Mouse (Mus musculus) forebrain, postnatal 0 days (tissue): ENCODE data around the gene D2hgdh. TPM values are rescaled to one million over a fixed set of nuclear protein-coding genes. Genes with fewer than 3 reads are reported as not detected.

Experiments
- ATAC-seq: fragments of 200-750 bp; cut with Nextera tagmentation; 2 replicates; pipeline ENCODE4 v1.8.0; 2017; ENCODE audit warnings: mild to moderate bottlenecking, moderate library complexity
- DNase-seq: peaks from one replicate; pipeline ENCODE4 v3.0.0-alpha.2; 2015
- H3K27ac ChIP-seq: fragments of 300-500 bp; sonication (generic); 2 replicates; pipeline ENCODE4 v1.5.1; 2014; ENCODE audit warnings: low read depth, mild to moderate bottlenecking, antibody characterized with exemption, low read length, moderate library complexity, mixed read lengths
- H3K27me3 ChIP-seq: fragments of 300-500 bp; sonication (generic); 2 replicates; pipeline ENCODE4 v1.6.1; 2014; ENCODE audit warnings: mild to moderate bottlenecking, low read length, mixed read lengths; ENCODE audit not compliant: insufficient read depth
- H3K36me3 ChIP-seq: fragments of 300-500 bp; sonication (generic); 2 replicates; pipeline ENCODE4 v1.6.1; 2014; ENCODE audit warnings: mild to moderate bottlenecking, moderate library complexity; ENCODE audit not compliant: insufficient read depth
- H3K4me1 ChIP-seq: fragments of 300-500 bp; sonication (generic); 2 replicates; pipeline ENCODE4 v1.6.1; 2014; ENCODE audit warnings: antibody characterized with exemption; ENCODE audit not compliant: insufficient read depth
- H3K4me2 ChIP-seq: fragments of 300-500 bp; sonication (generic); 2 replicates; pipeline ENCODE4 v1.6.1; 2014; ENCODE audit warnings: low read depth, mild to moderate bottlenecking, moderate library complexity
- H3K4me3 ChIP-seq: fragments of 300-500 bp; sonication (generic); 2 replicates; pipeline ENCODE4 v1.5.1; 2014; ENCODE audit warnings: low read depth, low read length, mixed read lengths
- H3K9ac ChIP-seq: fragments of 300-500 bp; sonication (generic); 2 replicates; pipeline ENCODE4 v1.6.1; 2014; ENCODE audit warnings: mild to moderate bottlenecking
- H3K9me3 ChIP-seq: fragments of 300-500 bp; sonication (generic); 2 replicates; pipeline ENCODE4 v1.6.1; 2016; ENCODE audit warnings: low read length
- CTCF ChIP-seq: sonication (generic); IDR thresholded peaks from 2 replicates; pipeline ENCODE4 v1.5.1; 2016; ENCODE audit warnings: antibody characterized with exemption, control low read depth, low read depth
- WGBS: fragments of 180-500 bp; shearing (Covaris S2); extraction: QIAGEN DNeasy Blood & Tissue Kit; methylation state at CpG from one replicate; pipeline ENCODE4 v1.1.7; 2014; 5-methylcytosine and 5-hydroxymethylcytosine counted together
- polyA plus RNA-seq: library from polyadenylated mRNA; unstranded; fragments of >200 nt; fragmentation: Nextera tagmentation; extraction: Ambion mirVana; gene quantifications from 2 replicates; pipeline ENCODE4 v1.2.1, GENCODE M21; 2015
- total RNA-seq: library from RNA; depleted of rRNA; stranded (reverse); fragments of >200 nt; gene quantifications from 2 replicates; pipeline ENCODE4 v1.2.3, GENCODE M21; 2014; rRNA removed

The D2hgdh gene
- 13.4 and 13.5 TPM in 2 replicates for total RNA-seq
- 7.4 and 11.2 TPM in 2 replicates for polyA plus RNA-seq

GRCm38 (mm10) chr1:93824609-93825008 is at the start of gene D2hgdh:
TSS of gene D2hgdh (plus strand) at chr1:93824909.
- Histone ChIP-seq H3K36me3 (peaks cover 17% of the 10 kb centered on the region), H3K9me3 (no peaks in the 10 kb centered on the region), H3K9ac (peak within 1 kb of the TSS; percentile 75), H3K27ac (peak within 1 kb of the TSS; percentile 97), H3K4me3 (peak within 1 kb of the TSS; percentile 59), H3K4me1 (peaks cover 13% of the 10 kb centered on the region; the same call in 1 of the 2 replicates), H3K27me3 (no peaks in the 10 kb centered on the region), H3K4me2 (peak within 1 kb of the TSS; percentile 86)
- 4% methylated on average over 10 of the region's 10 CpGs for WGBS
- DNase-seq = no peak
- ATAC-seq = peak; percentile 3
- TF ChIP-seq CTCF = no peak

- Histone ChIP-seq H3K27ac (no peak overlapping the region), H3K36me3 (peaks cover 53% of the 10 kb centered on the region), H3K9ac (no peak overlapping the region), H3K4me2 (no peak overlapping the region), H3K9me3 (no peaks in the 10 kb centered on the region), H3K27me3 (no peaks in the 10 kb centered on the region), H3K4me3 (no peak overlapping the region), H3K4me1 (no peaks in the 10 kb centered on the region)
- ATAC-seq (no peak), DNase-seq (no peak)
- no peak for TF ChIP-seq CTCF
- 87% methylated on average over 5 of the region's 5 CpGs for WGBS
These were observed 48.0 kb upstream of the D2hgdh start for GRCm38 (mm10) chr1:93776686-93777085.

DNA sequence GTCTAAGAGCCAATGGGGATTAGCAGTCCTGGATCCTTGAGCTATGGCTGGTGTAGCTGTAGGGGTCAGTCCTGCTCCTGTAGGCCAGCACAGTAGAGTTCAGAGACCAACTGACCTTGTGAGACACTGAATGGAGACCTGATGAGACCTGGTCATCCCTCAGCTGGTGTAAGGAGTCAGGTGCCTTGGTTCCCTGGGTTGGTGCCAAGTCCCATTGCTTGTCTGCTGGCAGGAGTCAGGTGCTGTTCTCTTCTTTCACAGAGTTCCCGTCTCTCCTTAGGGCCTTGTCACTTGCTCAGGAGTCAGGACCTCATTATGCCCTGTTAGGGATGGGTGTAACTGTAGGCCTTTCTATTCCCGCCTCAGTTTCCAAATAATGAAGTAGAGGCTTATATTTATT is 37.8 kb upstream of the D2hgdh start:
- Histone ChIP-seq H3K4me3 (no peak overlapping the region), H3K27ac (no peak overlapping the region), H3K36me3 (peaks cover 82% of the 10 kb centered on the region), H3K4me1 (no peaks in the 10 kb centered on the region), H3K27me3 (no peaks in the 10 kb centered on the region), H3K9me3 (no peaks in the 10 kb centered on the region), H3K9ac (no peak overlapping the region), H3K4me2 (no peak overlapping the region)
- DNase-seq (no peak), ATAC-seq (no peak)
- no peak for TF ChIP-seq CTCF
- 85% methylated on average over 2 of the region's 2 CpGs for WGBS

DNA sequence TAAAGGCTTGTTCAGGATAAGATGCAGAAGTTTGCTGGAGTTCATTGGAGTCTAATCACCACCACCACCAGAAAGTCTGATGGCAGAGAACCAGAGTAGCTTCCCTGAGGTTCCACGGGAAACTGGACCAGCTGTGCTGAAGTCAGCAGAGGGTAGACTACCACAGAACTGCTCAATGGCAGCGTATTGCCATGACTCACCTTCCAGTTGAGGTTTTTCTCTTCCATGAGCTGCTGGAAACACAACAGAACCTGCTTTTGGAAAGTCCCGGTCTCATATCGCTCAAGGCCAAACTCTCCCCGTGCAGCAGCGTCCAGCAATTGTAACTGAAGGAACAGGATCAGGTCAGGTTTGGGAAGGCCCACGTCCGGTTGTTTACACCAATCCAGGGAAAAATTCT is 30.2 kb upstream of the D2hgdh start:
- H3K9me3 ChIP-seq = no peaks in the 10 kb centered on the region
- peaks cover 70% of the 10 kb centered on the region for H3K36me3 ChIP-seq
- no peak overlapping the region for H3K27ac ChIP-seq
- no peaks in the 10 kb centered on the region for H3K27me3 ChIP-seq
- DNase-seq = no peak
- 96% methylated on average over 8 of the region's 8 CpGs for WGBS
- TF ChIP-seq CTCF = no peak
- H3K9ac ChIP-seq = no peak overlapping the region
- H3K4me2 ChIP-seq = no peak overlapping the region
- H3K4me1 ChIP-seq = no peaks in the 10 kb centered on the region
- H3K4me3 ChIP-seq = no peak overlapping the region
- ATAC-seq = no peak

DNA sequence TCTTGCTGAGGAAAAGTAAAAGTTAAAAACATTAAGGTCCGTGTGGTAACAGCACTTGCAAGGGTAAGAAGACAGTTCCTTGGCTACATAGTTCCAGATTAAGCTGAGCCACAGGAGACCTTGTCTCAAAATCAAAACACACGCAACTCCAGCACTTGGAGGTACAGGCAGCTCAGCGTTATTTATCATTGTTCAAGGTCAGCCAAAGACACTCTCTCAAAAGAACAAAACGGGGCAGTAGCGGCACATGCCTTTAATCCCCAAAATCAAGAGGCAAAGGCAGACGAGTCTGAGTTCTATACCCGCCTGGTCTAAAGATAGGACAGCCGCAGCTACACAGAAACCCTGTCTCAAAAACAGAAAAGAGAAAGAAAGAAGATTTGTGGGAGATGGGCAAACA is 28.8 kb upstream of the D2hgdh start:
- Histone ChIP-seq H3K4me3 (no peak overlapping the region), H3K27ac (no peak overlapping the region), H3K4me2 (no peak overlapping the region), H3K27me3 (no peaks in the 10 kb centered on the region), H3K9ac (no peak overlapping the region), H3K36me3 (peaks cover 58% of the 10 kb centered on the region), H3K9me3 (no peaks in the 10 kb centered on the region), H3K4me1 (no peaks in the 10 kb centered on the region)
- 78% methylated on average over 8 of the region's 8 CpGs for WGBS
- no peak for DNase-seq
- TF ChIP-seq CTCF = no peak
- no peak for ATAC-seq

DNA sequence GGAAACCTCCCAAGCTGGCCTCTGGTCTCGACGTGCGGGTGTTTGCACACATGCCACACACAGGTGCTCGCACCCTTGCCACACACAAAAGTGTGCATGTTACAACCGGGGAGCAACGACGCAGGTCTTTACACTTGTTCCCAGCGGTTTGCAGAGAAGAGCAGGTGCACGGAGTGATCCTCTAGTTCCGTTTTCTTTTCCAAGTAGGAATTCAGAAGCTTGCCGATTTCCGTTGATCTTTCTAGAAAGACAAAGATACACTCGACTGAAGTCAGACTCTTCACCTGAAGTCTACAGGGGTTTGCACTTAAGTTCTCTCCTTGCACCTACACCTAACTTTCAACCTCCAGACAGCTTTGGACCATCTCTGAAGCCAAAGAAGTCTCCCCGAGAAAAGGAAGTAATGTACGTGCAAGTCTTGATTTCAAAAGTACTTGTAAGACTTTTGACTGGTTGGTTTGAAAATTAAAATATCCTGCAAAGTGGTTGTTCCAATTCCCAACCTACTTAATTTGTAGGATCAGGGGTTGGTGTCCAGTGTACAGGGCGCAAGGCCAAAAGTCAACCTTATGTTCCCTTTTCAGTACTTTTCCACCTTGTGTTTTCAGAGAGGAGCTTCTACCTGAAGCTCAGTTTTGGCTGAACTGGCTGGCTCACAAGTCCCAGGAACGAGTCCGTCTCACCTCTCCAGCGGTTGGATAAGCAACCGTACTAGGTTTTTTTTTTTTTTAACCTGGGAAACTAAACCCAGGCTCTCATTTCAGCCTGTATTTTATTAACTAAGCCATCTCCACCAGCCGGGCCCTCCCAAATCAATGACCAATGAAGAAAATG is 23.8 kb upstream of the D2hgdh start:
- DNase-seq = no peak
- H3K9me3 ChIP-seq = no peaks in the 10 kb centered on the region
- no peaks in the 10 kb centered on the region for H3K27me3 ChIP-seq
- peak overlapping the region; percentile 57 for H3K9ac ChIP-seq
- H3K4me3 ChIP-seq = peak overlapping the region; percentile 61
- peak overlapping the region; percentile 60 for H3K4me2 ChIP-seq
- ATAC-seq = no peak
- WGBS = 77% methylated on average over 21 of the region's 21 CpGs
- H3K36me3 ChIP-seq = peaks cover 15% of the 10 kb centered on the region
- TF ChIP-seq CTCF = no peak
- H3K4me1 ChIP-seq = peaks cover 7% of the 10 kb centered on the region; the same call in 1 of the 2 replicates
- peak overlapping the region; percentile 68; the same call in 1 of the 2 replicates for H3K27ac ChIP-seq

GRCm38 (mm10) chr1:93801741-93802238 is 22.9 kb upstream of the D2hgdh start, which contains the start of gene Dtymk:
TSS of gene Dtymk (minus strand) at chr1:93801934.
- no peaks in the 10 kb centered on the region for H3K27me3 ChIP-seq
- peaks cover 7% of the 10 kb centered on the region; the same call in 1 of the 2 replicates for H3K4me1 ChIP-seq
- TF ChIP-seq CTCF = peak; percentile 73
- DNase-seq (peak; percentile 97), ATAC-seq (peak; percentile 75)
- 1% methylated on average over 42 of the region's 42 CpGs for WGBS
- H3K4me2 ChIP-seq = peak within 1 kb of the TSS; percentile 60
- peaks cover 12% of the 10 kb centered on the region for H3K36me3 ChIP-seq
- H3K9me3 ChIP-seq = no peaks in the 10 kb centered on the region
- peak within 1 kb of the TSS; percentile 61 for H3K4me3 ChIP-seq
- H3K27ac ChIP-seq = peak within 1 kb of the TSS; percentile 69
- peak within 1 kb of the TSS; percentile 57 for H3K9ac ChIP-seq
